Mouse (Mus musculus) lung, adult 2 months (tissue): ENCODE data around the gene Prrc2b.

Source experiments
- CTCF ChIP-seq: fragments of 200-500 bp; IDR thresholded peaks from 2 replicates; pipeline ENCODE4 v1.5.1; 2011; ENCODE audit warnings: mild to moderate bottlenecking, low read length, control low read depth; ENCODE audit not compliant: insufficient read depth
- POLR2A ChIP-seq: fragments of 200-500 bp; IDR thresholded peaks from 2 replicates; pipeline ENCODE4 v1.6.1; 2011; ENCODE audit warnings: low read depth, mild to moderate bottlenecking, control low read depth, low read length, borderline replicate concordance; ENCODE audit errors: extremely low read depth

GRCm38 (mm10) chr2:32275823-32276222 is 124.9 kb downstream of the Prrc2b start:
- TF ChIP-seq POLR2A (no peak), CTCF (no peak)
